Mouse (Mus musculus) gastrocnemius, adult 2 months (tissue): ENCODE measurements at regions not wholly inside any gene's neighbourhood (a gene's known extent, or its start where the extent isn't known, plus 50 kb on each side); places are given as distances from the start of the nearest gene placed in this dataset.

ENCODE experiments used
- DNase-seq: peaks from one replicate; pipeline ENCODE4 v3.0.0; 2022
- H3K27ac ChIP-seq: fragments of 200-600 bp; 2 replicates; pipeline ENCODE4 v1.8.1; 2022; ENCODE audit warnings: mild to moderate bottlenecking
- H3K4me3 ChIP-seq: fragments of 200-600 bp; 2 replicates; pipeline ENCODE4 v1.8.1; 2022; ENCODE audit warnings: mild to moderate bottlenecking, moderate library complexity
- CTCF ChIP-seq: fragments of 200-600 bp; IDR thresholded peaks from 2 replicates; pipeline ENCODE4 v1.8.1; 2022; ENCODE audit warnings: antibody characterized with exemption, mild to moderate bottlenecking, moderate library complexity
- intact Hi-C: fragments of 180-260 bp; cut with DNase I; formaldehyde crosslinking; loops from one replicate; pipeline ENCODE4 v1.15.1; 2025

- no peak for DNase-seq
- Histone ChIP-seq H3K27ac (no peak overlapping the region), H3K4me3 (no peak overlapping the region)
- intact Hi-C loops = no loop called here
- TF ChIP-seq CTCF = no peak
These were observed 388.2 kb upstream of the Kcnab2 start for GRCm38 (mm10) chr4:152865894-152866293.

GRCm38 (mm10) chr4:152862818-152863614 lies 385.3 kb upstream of the Kcnab2 start:
- Histone ChIP-seq H3K4me3 (no peak overlapping the region), H3K27ac (no peak overlapping the region)
- intact Hi-C loops = no loop called here
- no peak for TF ChIP-seq CTCF
- DNase-seq = no peak

- DNase-seq = no peak
- Histone ChIP-seq H3K4me3 (no peak overlapping the region), H3K27ac (no peak overlapping the region)
- TF ChIP-seq CTCF = no peak
- intact Hi-C loops = no loop called here
These were observed 381.5 kb upstream of the Kcnab2 start for GRCm38 (mm10) chr4:152859161-152859560.

GRCm38 (mm10) chr4:152850147-152850546 lies 372.5 kb upstream of the Kcnab2 start:
- no peak overlapping the region for H3K4me3 ChIP-seq
- no peak for TF ChIP-seq CTCF
- no peak for DNase-seq
- intact Hi-C loops = no loop called here
- H3K27ac ChIP-seq = no peak overlapping the region

GRCm38 (mm10) chr4:152836080-152836479 lies 358.4 kb upstream of the Kcnab2 start:
- DNase-seq = no peak
- intact Hi-C loops = no loop called here
- Histone ChIP-seq H3K27ac (no peak overlapping the region), H3K4me3 (no peak overlapping the region)
- no peak for TF ChIP-seq CTCF

GRCm38 (mm10) chr4:152834421-152835110 lies 356.9 kb upstream of the Kcnab2 start:
- intact Hi-C loops = no loop called here
- TF ChIP-seq CTCF = no peak
- Histone ChIP-seq H3K4me3 (no peak overlapping the region), H3K27ac (no peak overlapping the region)
- DNase-seq = no peak

GRCm38 (mm10) chr4:152833411-152834310 lies 356.0 kb upstream of the Kcnab2 start:
- DNase-seq = no peak
- H3K4me3 ChIP-seq = no peak overlapping the region
- no peak overlapping the region for H3K27ac ChIP-seq
- intact Hi-C loops = no loop called here
- TF ChIP-seq CTCF = no peak

GRCm38 (mm10) chr4:152832757-152833363 lies 355.2 kb upstream of the Kcnab2 start:
- intact Hi-C loops = no loop called here
- TF ChIP-seq CTCF = no peak

GRCm38 (mm10) chr4:152825185-152825584 lies 347.5 kb upstream of the Kcnab2 start:
- intact Hi-C loops = no loop called here
- no peak overlapping the region for H3K27ac ChIP-seq
- no peak overlapping the region for H3K4me3 ChIP-seq
- DNase-seq = no peak
- TF ChIP-seq CTCF = no peak

More at GRCm38 (mm10) chr4:152832757-152833363, 355.2 kb upstream of the Kcnab2 start:
- DNase-seq = no peak
- Histone ChIP-seq H3K27ac (no peak overlapping the region), H3K4me3 (no peak overlapping the region)

- Histone ChIP-seq H3K27ac (no peak overlapping the region), H3K4me3 (no peak overlapping the region)
- intact Hi-C loops = no loop called here
- DNase-seq = no peak
- TF ChIP-seq CTCF = no peak
These were observed 338.6 kb upstream of the Kcnab2 start for GRCm38 (mm10) chr4:152816139-152816757.

GRCm38 (mm10) chr4:152806611-152807010 lies 328.9 kb upstream of the Kcnab2 start:
- no peak for TF ChIP-seq CTCF
- intact Hi-C loops = no loop called here
- Histone ChIP-seq H3K27ac (no peak overlapping the region), H3K4me3 (no peak overlapping the region)
- no peak for DNase-seq

GRCm38 (mm10) chr4:152799392-152799791 lies 321.7 kb upstream of the Kcnab2 start:
- no peak for TF ChIP-seq CTCF
- intact Hi-C loops = no loop called here
- Histone ChIP-seq H3K4me3 (no peak overlapping the region), H3K27ac (no peak overlapping the region)
- peak; percentile 21 for DNase-seq
